Mouse (Mus musculus): ENCODE results near the gene Siah1b.

DNA sequence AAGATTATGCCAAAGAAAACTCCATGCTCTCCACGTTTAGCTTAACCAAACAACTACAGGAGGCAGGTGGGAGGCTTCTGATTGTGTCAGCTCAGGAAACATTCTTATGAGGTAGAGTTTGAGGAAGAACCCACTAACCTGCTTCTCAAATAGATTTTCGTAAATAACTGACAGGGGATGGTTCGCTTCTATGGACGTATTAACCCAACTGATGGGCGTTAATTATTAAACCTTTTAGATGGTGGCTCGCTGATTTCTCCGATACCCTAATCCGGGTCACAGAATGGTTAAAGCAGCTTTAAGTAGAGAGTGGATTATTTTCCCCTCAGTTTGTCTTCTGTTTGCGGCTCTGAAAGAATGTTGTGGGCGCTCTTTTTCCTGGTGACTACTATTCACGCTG, 13.6 kb upstream of the Siah1b start:
- TF ChIP-seq CTCF (conservative IDR thresholded peaks at IDR 0.05; ENCODE audit: low read length) = no peak
- TF ChIP-seq NANOG (IDR thresholded peaks at IDR 0.05; ENCODE audit: borderline replicate concordance, low read length) = no peak
- TF ChIP-seq POU5F1 (IDR thresholded peaks at IDR 0.05; ENCODE audit: borderline replicate concordance, low read length) = no peak

Data from E14TG2a.4 (cell line).